Mouse (Mus musculus) spleen, adult 2 months (tissue): ENCODE results near the gene Sim2. TPM values are rescaled to one million over a fixed set of nuclear protein-coding genes. Genes with fewer than 3 reads are reported as not detected.

ENCODE experiments used
- DNase-seq, 2 experiments: peaks; one replicate each; pipeline versions ENCODE4 v3.0.0 to v3.0.0-alpha.2; 2012 to 2021; ENCODE audit warnings: low spot score in 2 of 2, low read depth in 1 of 2
- H3K27ac ChIP-seq: fragments of 200-500 bp; 2 replicates; pipeline ENCODE4 v1.5.1; 2012; ENCODE audit warnings: low read length, inconsistent platforms; ENCODE audit not compliant: insufficient read depth
- H3K27me3 ChIP-seq: fragments of 200-500 bp; 2 replicates; pipeline ENCODE4 v1.6.1; 2012; ENCODE audit warnings: mild to moderate bottlenecking, moderate library complexity, low read length, inconsistent platforms; ENCODE audit not compliant: control insufficient read depth, insufficient read depth
- H3K36me3 ChIP-seq: fragments of 200-500 bp; 2 replicates; pipeline ENCODE4 v1.6.1; 2012; ENCODE audit warnings: mild to moderate bottlenecking, low read length, inconsistent platforms; ENCODE audit not compliant: control insufficient read depth, insufficient read depth
- H3K4me1 ChIP-seq: fragments of 200-500 bp; 2 replicates; pipeline ENCODE4 v1.6.1; 2011; ENCODE audit warnings: inconsistent platforms; ENCODE audit not compliant: control insufficient read depth, insufficient read depth, insufficient read length
- H3K4me3 ChIP-seq: fragments of 200-500 bp; 2 replicates; pipeline ENCODE4 v1.5.1; 2011; ENCODE audit warnings: mild to moderate bottlenecking, inconsistent platforms; ENCODE audit not compliant: insufficient read depth, insufficient read length; ENCODE audit errors: extremely low read depth
- CTCF ChIP-seq: fragments of 200-500 bp; IDR thresholded peaks from 2 replicates; pipeline ENCODE4 v1.5.1; 2011; ENCODE audit warnings: mild to moderate bottlenecking, inconsistent platforms; ENCODE audit not compliant: insufficient read depth, insufficient read length, insufficient replicate concordance; ENCODE audit errors: extremely low read depth
- POLR2A ChIP-seq: fragments of 200-500 bp; IDR thresholded peaks from 2 replicates; pipeline ENCODE4 v1.6.1; 2011; ENCODE audit warnings: low read depth, low read length, inconsistent platforms
- WGBS: fragments of 180-500 bp; shearing (Covaris S2); methylation state at CpG from one replicate; pipeline ENCODE4 v1.1.7; 2018; 5-methylcytosine and 5-hydroxymethylcytosine counted together
- polyA plus RNA-seq: library from polyadenylated mRNA; depleted of rRNA; stranded (reverse); fragments of >200 nt; gene quantifications from 2 replicates; pipeline ENCODE4 v1.2.3, GENCODE M21; 2012

Sim2 gene
- polyA plus RNA-seq, 1 experiment: not detected

DNA sequence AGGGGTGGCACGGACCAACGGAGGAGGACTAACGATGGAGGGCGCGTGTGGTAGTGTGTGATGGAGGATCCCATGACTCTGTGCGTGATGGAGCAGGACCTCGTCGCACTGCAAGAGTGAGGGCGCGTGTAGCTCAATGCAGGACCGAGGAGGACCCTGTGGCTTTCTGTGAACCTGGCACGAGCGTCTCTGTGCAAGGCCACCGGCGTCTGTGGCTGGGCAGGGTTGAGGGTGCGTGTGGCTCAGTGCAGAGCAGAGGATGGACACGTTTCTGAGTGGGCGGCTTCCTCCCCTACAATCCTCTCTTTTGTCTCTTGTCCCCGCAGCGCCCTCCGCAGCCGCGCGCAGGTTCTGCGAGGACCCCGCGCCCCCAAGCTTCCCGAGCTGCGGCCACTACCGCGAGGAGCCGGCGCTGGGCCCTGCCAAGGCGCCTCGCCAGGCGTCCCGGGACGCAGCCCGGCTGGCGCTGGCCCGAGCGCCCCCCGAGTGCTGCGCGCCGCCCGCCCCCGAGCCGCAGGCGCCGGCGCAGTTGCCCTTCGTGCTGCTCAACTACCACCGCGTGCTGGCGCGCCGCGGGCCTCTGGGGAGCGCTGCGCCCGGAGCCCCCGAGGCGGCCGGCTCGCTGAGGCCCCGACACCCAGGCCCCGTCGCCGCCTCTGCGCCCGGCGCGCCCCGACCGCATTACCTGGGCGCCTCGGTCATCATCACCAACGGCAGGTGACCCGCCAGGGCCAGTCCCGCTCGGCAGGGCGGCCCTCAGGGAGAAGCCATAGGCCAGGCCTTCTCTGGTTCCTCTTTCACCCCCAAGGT, 40.6 kb downstream of the Sim2 start:
- H3K27ac ChIP-seq: no peak overlapping the region
- no peaks in the 10 kb centered on the region; the same call in none of the 2 replicates for H3K4me1 ChIP-seq
- WGBS: 5% methylated on average over 76 of the region's 83 CpGs
- no peak overlapping the region for H3K4me3 ChIP-seq
- peaks cover 11% of the 10 kb centered on the region for H3K27me3 ChIP-seq
- H3K36me3 ChIP-seq: no peaks in the 10 kb centered on the region
- no peak for TF ChIP-seq POLR2A
- TF ChIP-seq CTCF: no peak
- DNase-seq: no peak

DNA sequence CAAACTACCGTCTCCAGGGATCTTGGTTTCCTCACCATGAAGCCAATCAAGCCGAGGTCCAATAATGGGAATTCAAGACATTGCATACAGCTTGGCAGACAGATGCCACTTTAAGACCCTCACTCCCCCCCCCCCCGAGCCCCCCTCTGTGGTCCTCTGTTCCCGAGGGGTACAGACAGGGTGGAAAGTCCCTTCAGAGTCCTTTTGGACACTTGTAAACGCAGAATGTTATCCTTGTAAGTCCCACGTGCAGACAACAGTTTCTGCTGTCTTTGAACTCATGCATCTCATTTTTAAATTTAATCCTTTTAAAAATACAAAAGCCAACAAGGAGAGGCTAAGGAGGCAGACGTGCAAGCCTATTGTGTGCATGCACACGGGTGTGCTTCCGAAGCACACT, 41.5 kb downstream of the Sim2 start:
- no peak for DNase-seq
- TF ChIP-seq POLR2A (no peak), CTCF (no peak)
- H3K36me3 ChIP-seq: no peaks in the 10 kb centered on the region
- H3K27me3 ChIP-seq: peaks cover 11% of the 10 kb centered on the region
- 55% methylated on average over 9 of the region's 9 CpGs for WGBS
- no peaks in the 10 kb centered on the region; the same call in none of the 2 replicates for H3K4me1 ChIP-seq
- no peak overlapping the region for H3K4me3 ChIP-seq
- H3K27ac ChIP-seq: no peak overlapping the region

DNA sequence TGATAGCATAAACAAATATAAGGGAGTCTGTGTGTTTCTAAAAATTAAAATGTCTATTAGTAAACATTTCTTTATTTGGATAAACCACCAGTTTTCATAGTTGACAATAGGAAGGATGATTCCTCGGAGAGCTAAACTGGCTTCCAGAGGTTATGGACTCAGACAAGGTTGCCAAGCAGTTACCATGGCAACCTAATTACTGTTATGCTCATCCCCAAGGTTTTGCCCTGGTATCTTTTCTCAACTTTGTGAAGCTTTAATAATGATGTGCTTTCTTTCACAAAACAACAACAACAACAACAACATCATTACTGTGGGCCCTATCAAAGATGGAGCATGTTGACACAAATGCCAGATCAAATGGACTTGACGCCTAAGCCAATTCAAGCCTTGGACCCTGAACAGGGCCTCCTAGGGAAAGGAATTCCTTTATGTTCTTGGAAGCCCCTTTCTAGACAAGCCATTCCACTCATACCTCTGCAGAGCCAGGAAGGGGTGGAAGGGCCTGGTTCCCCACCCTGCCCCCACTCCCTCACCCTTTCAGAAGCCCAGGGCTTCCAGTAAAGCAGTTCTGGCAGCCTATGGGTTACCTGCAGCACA, 43.6 kb downstream of the Sim2 start:
- Histone ChIP-seq H3K27ac (no peak overlapping the region), H3K27me3 (peaks cover 11% of the 10 kb centered on the region), H3K36me3 (peaks cover 6% of the 10 kb centered on the region), H3K4me3 (no peak overlapping the region), H3K4me1 (no peaks in the 10 kb centered on the region; the same call in none of the 2 replicates)
- DNase-seq: no peak
- no peak for TF ChIP-seq POLR2A
- WGBS: 99% methylated on average over 2 of the region's 2 CpGs

DNA sequence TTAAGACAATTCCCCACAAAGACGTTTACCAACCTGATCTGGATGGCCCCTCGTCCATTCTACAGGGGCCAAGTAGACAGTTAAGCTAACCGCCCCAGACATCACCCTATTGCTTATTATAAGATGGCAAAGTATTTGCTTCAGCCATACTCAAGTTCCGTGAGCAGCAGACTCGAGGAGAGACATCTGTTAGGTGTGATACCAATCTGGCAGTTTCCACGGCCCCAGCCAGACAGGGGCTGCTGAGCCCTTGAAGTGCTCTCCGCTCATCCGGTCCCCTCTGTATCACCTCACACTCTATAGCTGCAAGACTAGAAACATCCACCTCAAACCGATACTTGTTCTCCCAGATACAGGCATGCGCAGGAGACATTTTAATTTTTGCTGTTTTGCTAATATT, 49.5 kb downstream of the Sim2 start:
- Histone ChIP-seq H3K27ac (no peak overlapping the region), H3K4me1 (no peaks in the 10 kb centered on the region), H3K36me3 (peaks cover 19% of the 10 kb centered on the region), H3K27me3 (no peaks in the 10 kb centered on the region), H3K4me3 (no peak overlapping the region)
- no peak for DNase-seq
- TF ChIP-seq CTCF (no peak), POLR2A (no peak)
- 93% methylated on average over 10 of the region's 10 CpGs for WGBS

DNA sequence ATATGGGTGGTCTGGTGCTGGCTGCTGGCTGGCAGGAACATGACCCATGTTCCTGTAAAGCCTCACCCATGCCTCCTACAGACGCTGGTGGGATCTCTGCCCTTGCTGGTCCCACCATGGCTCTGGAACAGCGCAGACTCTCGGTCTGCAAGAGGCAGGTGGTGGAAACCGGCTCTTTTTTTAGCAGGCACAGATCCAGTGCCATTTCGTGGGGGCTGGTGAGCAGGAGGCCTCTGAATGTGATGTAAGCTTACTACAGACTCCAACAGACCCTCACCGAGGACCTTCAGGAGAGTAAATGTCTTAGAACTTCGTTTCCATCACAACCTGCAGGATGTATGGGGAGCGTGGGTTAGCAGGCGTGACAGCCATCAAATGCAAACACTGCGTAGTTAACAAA, 56.0 kb downstream of the Sim2 start:
- Histone ChIP-seq H3K4me1 (no peaks in the 10 kb centered on the region), H3K4me3 (no peak overlapping the region), H3K36me3 (peaks cover 8% of the 10 kb centered on the region), H3K27ac (no peak overlapping the region), H3K27me3 (no peaks in the 10 kb centered on the region)
- no peak for DNase-seq
- no peak for TF ChIP-seq CTCF
- TF ChIP-seq POLR2A: no peak
- WGBS: 89% methylated on average over 10 of the region's 10 CpGs

DNA sequence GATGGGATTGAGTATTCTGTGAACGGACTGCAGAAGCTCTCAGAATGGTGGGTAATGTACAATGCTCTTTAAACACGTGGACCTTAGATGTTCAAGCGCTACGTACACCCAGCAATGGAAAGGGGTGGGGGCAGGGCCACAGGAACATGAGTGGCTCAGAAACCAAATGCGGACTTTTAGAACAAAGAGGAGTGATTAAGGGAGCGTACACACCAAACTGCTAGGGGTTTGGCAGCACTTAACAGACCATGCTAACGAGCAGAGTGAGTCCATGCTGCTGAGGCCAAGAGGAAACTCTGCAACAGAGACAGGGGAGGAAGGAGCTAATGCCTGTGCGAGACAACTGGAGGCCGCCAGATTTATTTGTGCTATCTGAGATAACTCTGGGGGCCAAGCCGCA, 58.6 kb downstream of the Sim2 start:
- Histone ChIP-seq H3K4me1 (no peaks in the 10 kb centered on the region), H3K4me3 (no peak overlapping the region), H3K36me3 (peaks cover 6% of the 10 kb centered on the region), H3K27ac (no peak overlapping the region), H3K27me3 (no peaks in the 10 kb centered on the region)
- TF ChIP-seq POLR2A: no peak
- TF ChIP-seq CTCF: no peak
- WGBS: 38% methylated on average over 10 of the region's 10 CpGs
- DNase-seq: no peak

DNA sequence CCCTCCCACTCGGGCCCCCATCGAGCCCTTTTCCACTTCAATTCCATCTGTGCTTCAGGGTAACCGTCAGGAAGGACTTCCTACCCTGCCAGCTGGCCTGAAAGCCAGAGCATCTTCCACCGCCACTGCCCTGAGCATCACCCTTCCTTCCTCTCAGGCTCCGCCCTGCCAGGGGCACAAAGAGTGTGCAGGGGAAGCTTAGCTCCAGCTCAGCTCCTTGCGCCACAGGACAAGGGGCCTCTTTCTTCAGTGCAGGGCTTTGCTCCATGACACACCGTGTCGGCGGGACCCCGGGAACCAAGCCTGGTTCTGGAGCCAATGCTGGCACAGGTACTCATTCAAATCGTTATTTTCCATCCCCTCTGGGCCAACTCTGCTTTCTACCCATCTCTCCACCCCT, 63.4 kb downstream of the Sim2 start:
- no peak for TF ChIP-seq POLR2A
- TF ChIP-seq CTCF: no peak
- Histone ChIP-seq H3K27me3 (no peaks in the 10 kb centered on the region), H3K27ac (no peak overlapping the region), H3K4me3 (no peak overlapping the region), H3K36me3 (no peaks in the 10 kb centered on the region), H3K4me1 (no peaks in the 10 kb centered on the region)
- no peak for DNase-seq
- 17% methylated on average over 11 of the region's 11 CpGs for WGBS
